Mouse (Mus musculus) liver, embryonic 12.5 days (tissue): Measurements from ENCODE around the gene Rnf11. TPM values are rescaled to one million over a fixed set of nuclear protein-coding genes. Genes with fewer than 3 reads are reported as not detected.

ENCODE experiments used
- ATAC-seq: fragments of 200-750 bp; cut with Nextera tagmentation; 2 replicates; pipeline ENCODE4 v1.8.0; 2017; ENCODE audit warnings: moderate number of reproducible peaks, mild to moderate bottlenecking, moderate library complexity
- H3K27ac ChIP-seq: fragments of 300-500 bp; sonication (generic); 2 replicates; pipeline ENCODE4 v1.5.1; 2016; ENCODE audit warnings: mild to moderate bottlenecking
- H3K27me3 ChIP-seq: fragments of 300-500 bp; sonication (generic); replicated peaks from 2 replicates; pipeline ENCODE4 v1.6.1; 2016; ENCODE audit warnings: mild to moderate bottlenecking, moderate library complexity
- H3K36me3 ChIP-seq: fragments of 300-500 bp; sonication (generic); 2 replicates; pipeline ENCODE4 v1.6.1; 2016; ENCODE audit warnings: mild to moderate bottlenecking, moderate library complexity
- H3K4me1 ChIP-seq: fragments of 300-500 bp; sonication (generic); 2 replicates; pipeline ENCODE4 v1.6.1; 2016
- H3K4me2 ChIP-seq: fragments of 300-500 bp; sonication (generic); 2 replicates; pipeline ENCODE4 v1.6.1; 2016; ENCODE audit warnings: mild to moderate bottlenecking, moderate library complexity
- H3K4me3 ChIP-seq: fragments of 300-500 bp; sonication (generic); 2 replicates; pipeline ENCODE4 v1.5.1; 2016; ENCODE audit warnings: mild to moderate bottlenecking, moderate library complexity
- H3K9ac ChIP-seq: fragments of 300-500 bp; sonication (generic); 2 replicates; pipeline ENCODE4 v1.6.1; 2016; ENCODE audit warnings: mild to moderate bottlenecking, moderate library complexity
- H3K9me3 ChIP-seq: fragments of 300-500 bp; sonication (generic); replicated peaks from 2 replicates; pipeline ENCODE4 v1.6.1; 2016; ENCODE audit warnings: mild to moderate bottlenecking, moderate library complexity
- WGBS: fragments of 180-500 bp; shearing (Covaris S2); methylation state at CpG from one replicate; pipeline ENCODE4 v1.1.7; 2016; ENCODE audit not compliant: insufficient replicate concordance; 5-methylcytosine and 5-hydroxymethylcytosine counted together
- polyA plus RNA-seq: library from polyadenylated mRNA; unstranded; fragments of >200 nt; fragmentation: Nextera tagmentation; extraction: Ambion mirVana; gene quantifications from 2 replicates; pipeline ENCODE4 v1.2.1, GENCODE M21; 2016

Rnf11 gene
- polyA plus RNA-seq, 1 experiment from 2014 or later: 41.3 TPM

DNA sequence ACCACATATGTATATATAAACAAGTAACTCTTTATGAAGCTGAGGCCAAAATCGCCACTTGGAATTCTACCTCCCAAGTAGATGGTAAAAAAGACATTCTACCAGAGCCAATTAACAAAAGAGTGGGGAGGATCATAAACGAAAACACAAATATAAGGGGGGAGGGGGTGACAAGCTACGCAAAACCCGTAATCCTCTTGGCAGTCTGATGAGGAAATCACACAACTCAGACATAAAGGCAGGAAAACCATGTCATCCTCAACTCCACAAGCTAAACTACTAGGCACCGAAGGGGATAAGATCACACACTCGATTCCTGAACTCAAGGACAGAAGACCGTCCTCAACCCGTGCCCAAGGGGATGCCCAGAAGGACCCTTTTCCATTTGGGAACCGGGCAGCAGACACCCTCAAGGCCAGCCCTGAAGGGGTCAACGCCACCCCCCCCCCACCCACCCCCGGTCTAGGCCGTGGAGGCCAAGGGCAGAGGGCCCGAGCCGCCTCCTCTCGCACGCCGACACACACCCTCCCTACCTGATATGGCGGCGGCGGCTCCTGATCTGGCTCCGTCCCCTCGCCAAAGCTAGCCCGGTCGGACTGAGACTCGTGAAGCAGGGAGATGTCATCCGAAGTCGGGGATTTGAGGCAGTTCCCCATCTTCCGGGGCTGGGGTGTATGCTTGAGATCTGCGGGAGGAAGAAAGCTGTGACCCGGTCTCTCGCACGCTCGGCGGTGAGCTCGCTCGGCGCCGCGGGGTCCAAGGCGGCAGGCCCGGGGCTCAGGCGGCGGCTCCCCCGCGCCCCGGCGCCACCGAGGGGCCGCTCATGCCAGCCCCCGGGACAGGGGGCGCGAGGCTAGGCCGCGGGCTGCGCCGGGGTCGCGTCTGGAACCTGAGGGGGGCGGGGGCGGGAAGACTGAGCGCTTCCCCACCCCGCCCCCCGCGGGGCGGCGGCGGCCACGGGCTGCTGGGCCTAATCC lies 8.7 kb downstream of the Rnf11 start:
- under 1% methylated on average over 64 of the region's 68 CpGs for WGBS
- H3K9me3 ChIP-seq: no peaks in the 10 kb centered on the region

DNA sequence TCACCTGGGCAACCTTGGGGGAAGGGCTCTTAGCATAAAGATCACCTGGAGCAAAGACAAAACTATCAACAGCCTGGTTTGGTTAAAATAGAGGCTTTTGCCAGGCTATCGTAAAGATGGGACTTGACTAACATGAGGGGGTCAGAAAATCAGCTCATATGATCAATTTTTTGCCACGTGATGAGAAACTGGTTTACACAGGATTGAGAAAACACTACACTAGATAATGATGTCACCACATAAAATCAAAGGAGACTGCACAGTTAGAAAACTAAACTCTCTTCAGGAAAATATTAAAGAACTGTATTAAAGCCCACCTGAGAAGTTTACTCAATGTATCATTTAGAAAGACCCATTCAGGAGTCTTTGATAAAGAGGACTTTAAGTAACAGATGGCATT lies 9.4 kb downstream of the Rnf11 start:
- Histone ChIP-seq H3K9me3 (no peaks in the 10 kb centered on the region), H3K4me2 (peak overlapping the region; percentile 68), H3K9ac (peak overlapping the region; percentile 100), H3K4me3 (peak overlapping the region; percentile 100), H3K27ac (peak overlapping the region; percentile 97), H3K27me3 (peaks cover 11% of the 10 kb centered on the region; the same call in 1 of the 2 replicates), H3K4me1 (peaks cover 44% of the 10 kb centered on the region), H3K36me3 (peaks cover 16% of the 10 kb centered on the region)
- no peak for ATAC-seq
- 40% methylated on average over 2 of the region's 2 CpGs for WGBS

More for the DNA sequence above, 8.7 kb downstream of the Rnf11 start:
- H3K27me3 ChIP-seq: peaks cover 11% of the 10 kb centered on the region; the same call in 1 of the 2 replicates
- H3K9ac ChIP-seq: peak overlapping the region; percentile 100
- peak overlapping the region; percentile 68 for H3K4me2 ChIP-seq
- ATAC-seq: peak; percentile 77
- H3K4me1 ChIP-seq: peaks cover 38% of the 10 kb centered on the region
- peak overlapping the region; percentile 100 for H3K4me3 ChIP-seq
- H3K36me3 ChIP-seq: peaks cover 16% of the 10 kb centered on the region
- H3K27ac ChIP-seq: peak overlapping the region; percentile 97

DNA sequence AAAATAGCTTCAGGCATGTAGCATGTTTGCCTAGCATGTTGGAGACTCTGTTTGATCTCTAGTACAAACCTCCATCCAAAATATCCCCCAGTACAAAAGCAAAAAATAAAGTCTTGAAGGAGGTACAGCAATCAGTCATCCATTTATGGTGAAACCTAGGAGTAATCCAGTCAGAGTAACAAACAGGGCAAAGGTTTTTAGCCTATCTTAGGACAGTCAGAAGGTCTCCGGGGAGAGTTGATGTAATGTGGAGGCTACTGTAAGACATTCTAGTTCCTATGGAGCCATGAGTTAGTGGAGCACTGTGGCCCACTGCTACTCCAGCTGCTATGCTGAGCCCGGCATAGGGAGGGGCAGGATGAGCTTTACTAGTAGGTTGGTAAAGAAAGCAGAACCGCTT lies 12.0 kb downstream of the Rnf11 start:
- Histone ChIP-seq H3K36me3 (peaks cover 16% of the 10 kb centered on the region), H3K9me3 (no peaks in the 10 kb centered on the region), H3K9ac (no peak overlapping the region), H3K27ac (peak overlapping the region; percentile 52), H3K27me3 (no peaks in the 10 kb centered on the region), H3K4me2 (peak overlapping the region; percentile 24), H3K4me1 (peaks cover 63% of the 10 kb centered on the region), H3K4me3 (no peak overlapping the region)
- 76% methylated on average over 3 of the region's 3 CpGs for WGBS
- ATAC-seq: no peak

DNA sequence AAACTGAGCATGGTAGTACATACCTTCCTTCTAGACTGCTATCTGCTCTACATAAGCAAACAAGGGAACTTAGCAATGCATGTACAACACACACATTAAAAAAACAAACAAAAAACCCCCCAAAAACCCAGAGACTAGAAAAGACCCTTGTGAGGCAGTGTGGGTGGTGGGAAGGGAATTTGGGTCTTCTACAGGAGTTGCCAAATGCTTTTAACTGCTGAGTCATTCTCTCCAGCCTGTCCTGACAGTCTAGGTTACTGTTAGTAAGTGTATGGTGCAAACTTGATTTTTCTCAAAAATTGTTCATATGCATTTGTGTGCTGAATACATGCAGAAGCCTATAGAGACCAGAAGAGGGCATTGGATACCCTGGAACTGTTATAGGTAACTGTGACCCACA lies 12.9 kb downstream of the Rnf11 start:
- ATAC-seq: no peak
- H3K4me2 ChIP-seq: no peak overlapping the region
- H3K27ac ChIP-seq: 0 out of 2 replicates have a peak overlapping the region, but pooled peaks have one; percentile 23
- H3K27me3 ChIP-seq: no peaks in the 10 kb centered on the region
- H3K4me3 ChIP-seq: no peak overlapping the region
- no peak overlapping the region for H3K9ac ChIP-seq
- peaks cover 69% of the 10 kb centered on the region for H3K4me1 ChIP-seq
- no peaks in the 10 kb centered on the region for H3K9me3 ChIP-seq
- H3K36me3 ChIP-seq: peaks cover 16% of the 10 kb centered on the region

DNA sequence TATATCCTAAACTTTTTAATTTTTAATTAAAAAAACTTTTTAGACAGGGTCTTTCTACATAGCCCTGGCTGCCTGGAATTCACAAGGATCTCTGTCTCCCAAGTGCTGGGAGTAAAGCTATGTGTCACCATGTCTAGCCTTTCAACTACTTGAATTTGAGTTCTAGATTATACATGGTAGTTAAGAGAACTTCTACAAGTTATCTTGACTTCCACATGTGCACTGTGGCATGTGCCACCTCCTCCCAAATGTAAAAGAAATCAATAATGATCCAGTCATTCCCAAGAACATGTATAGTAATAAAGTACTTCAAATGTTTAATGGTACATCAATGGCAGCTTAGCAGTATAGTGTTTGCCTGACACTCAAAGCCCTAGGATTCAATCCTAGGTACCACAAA lies 16.8 kb downstream of the Rnf11 start:
- ATAC-seq: peak; percentile 86
- peak overlapping the region; percentile 76 for H3K27ac ChIP-seq
- H3K4me2 ChIP-seq: peak overlapping the region; percentile 23
- peaks cover 73% of the 10 kb centered on the region for H3K4me1 ChIP-seq
- H3K9me3 ChIP-seq: no peaks in the 10 kb centered on the region
- H3K36me3 ChIP-seq: peaks cover 12% of the 10 kb centered on the region
- no peaks in the 10 kb centered on the region for H3K27me3 ChIP-seq
- H3K9ac ChIP-seq: peak overlapping the region; percentile 4; the same call in 1 of the 2 replicates
- no peak overlapping the region for H3K4me3 ChIP-seq

DNA sequence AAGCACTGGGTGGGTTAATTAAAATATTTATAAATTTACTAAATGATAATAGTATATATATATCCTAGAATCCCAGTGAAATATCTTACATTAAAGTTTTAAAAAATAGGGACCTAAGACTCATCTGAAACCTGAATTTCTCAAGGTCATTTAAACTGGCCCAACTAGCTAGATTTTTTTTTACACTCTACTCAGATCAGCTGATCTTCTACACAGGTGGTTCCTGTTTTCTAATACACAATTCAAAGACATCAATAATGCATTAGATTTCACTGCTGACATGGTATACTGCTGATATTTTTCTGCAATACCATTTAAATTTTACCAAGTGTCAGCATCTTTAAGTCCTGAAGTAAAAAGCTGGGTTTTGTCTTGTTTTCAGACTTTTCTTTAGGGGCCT lies 20.6 kb downstream of the Rnf11 start:
- no peak for ATAC-seq
- Histone ChIP-seq H3K27me3 (no peaks in the 10 kb centered on the region), H3K27ac (0 out of 2 replicates have a peak overlapping the region, but pooled peaks have one; percentile 1), H3K9me3 (no peaks in the 10 kb centered on the region), H3K9ac (no peak overlapping the region), H3K4me2 (no peak overlapping the region), H3K4me1 (peaks cover 59% of the 10 kb centered on the region), H3K4me3 (no peak overlapping the region), H3K36me3 (no peaks in the 10 kb centered on the region; the same call in 1 of the 2 replicates)

DNA sequence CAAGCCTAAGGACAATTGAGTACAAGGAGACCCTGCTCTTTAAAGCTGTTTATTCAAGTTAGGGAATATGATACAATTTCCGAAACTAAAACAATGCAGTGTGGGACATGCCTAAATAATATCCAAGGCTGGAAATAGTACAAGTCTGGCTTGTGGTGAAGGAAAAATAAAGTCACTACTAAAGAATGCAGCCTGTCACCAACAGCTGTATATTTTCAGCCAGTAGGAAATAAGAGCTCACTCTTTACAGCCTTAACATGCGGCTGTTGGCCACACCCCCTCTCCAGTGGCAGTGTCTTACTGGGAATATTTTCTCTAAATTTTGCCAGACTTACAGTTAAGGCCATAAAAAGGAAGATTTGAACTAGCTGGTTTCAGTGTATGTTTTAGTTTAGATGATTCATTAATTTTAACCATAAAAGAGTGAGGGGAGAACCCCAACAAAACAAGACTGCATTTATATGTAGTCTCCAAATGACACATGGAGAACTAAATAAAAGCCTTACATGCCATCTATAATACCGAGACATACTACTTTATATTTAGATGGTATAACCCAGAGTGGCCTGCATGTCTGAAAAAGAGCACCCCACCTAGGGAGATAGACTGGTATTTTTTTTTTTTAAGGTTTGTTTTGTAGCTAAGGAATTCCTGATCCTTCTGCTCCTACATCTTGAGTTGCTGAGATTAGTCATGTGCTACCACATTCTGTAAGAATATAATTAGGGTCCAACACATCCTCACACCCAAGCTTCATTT lies 23.9 kb downstream of the Rnf11 start:
- ATAC-seq: 0 out of 2 replicates have a peak, but pooled peaks have one; percentile 35
- Histone ChIP-seq H3K36me3 (peaks cover 14% of the 10 kb centered on the region), H3K27ac (no peak overlapping the region), H3K4me3 (no peak overlapping the region), H3K9ac (no peak overlapping the region), H3K27me3 (no peaks in the 10 kb centered on the region), H3K9me3 (no peaks in the 10 kb centered on the region), H3K4me1 (peaks cover 34% of the 10 kb centered on the region), H3K4me2 (no peak overlapping the region)
- 71% methylated on average over 3 of the region's 3 CpGs for WGBS

DNA sequence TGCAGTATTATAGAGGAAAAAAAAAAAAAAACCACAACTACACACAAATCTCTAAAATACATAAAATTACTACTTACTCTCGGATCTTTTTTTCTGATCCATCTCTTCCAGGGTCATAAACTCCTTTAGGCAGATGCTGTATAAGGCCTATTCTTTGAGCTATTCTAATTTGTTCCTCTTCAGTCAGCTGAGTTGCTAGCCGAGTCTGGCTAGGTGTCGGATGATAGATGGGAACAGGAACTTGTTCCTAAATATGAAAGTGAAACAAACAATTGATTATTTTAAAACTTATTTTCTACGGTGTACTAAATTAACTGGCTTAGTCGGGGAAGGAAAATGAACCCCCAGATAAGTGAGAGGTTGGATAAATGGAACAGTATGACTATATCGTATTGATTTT lies 27.7 kb downstream of the Rnf11 start:
- 86% methylated on average over 6 of the region's 6 CpGs for WGBS
- no peak for ATAC-seq
- peaks cover 40% of the 10 kb centered on the region for H3K36me3 ChIP-seq
- no peaks in the 10 kb centered on the region for H3K27me3 ChIP-seq
- peaks cover 14% of the 10 kb centered on the region for H3K4me1 ChIP-seq
- no peaks in the 10 kb centered on the region for H3K9me3 ChIP-seq
- no peak overlapping the region for H3K27ac ChIP-seq
- H3K4me2 ChIP-seq: no peak overlapping the region
- no peak overlapping the region for H3K9ac ChIP-seq
- H3K4me3 ChIP-seq: no peak overlapping the region

DNA sequence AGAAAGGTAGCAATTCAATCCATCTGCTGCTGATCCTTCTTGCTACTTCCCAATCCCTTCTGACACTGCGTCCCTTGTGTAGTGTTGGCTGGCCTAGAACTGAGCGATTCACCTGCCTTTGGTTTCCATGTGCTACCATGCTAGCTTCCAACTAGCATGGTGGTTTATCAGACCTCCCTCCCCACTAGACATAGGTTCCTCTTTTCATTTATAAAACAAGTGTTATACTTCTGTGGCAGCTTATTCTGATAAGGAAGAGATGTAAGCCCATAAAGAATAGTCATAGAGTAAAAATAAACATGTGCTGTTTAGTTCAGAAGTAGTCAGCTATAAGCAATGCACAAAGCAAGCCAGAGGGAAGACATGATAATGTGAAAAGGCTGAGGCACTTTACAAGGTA lies 36.0 kb downstream of the Rnf11 start:
- Histone ChIP-seq H3K27me3 (no peaks in the 10 kb centered on the region), H3K4me3 (no peak overlapping the region), H3K36me3 (peaks cover 66% of the 10 kb centered on the region), H3K27ac (peak overlapping the region; percentile 41; the same call in 1 of the 2 replicates), H3K9me3 (no peaks in the 10 kb centered on the region), H3K4me2 (no peak overlapping the region), H3K9ac (no peak overlapping the region), H3K4me1 (peaks cover 64% of the 10 kb centered on the region)
- no peak for ATAC-seq
- 88% methylated on average over 2 of the region's 2 CpGs for WGBS

DNA sequence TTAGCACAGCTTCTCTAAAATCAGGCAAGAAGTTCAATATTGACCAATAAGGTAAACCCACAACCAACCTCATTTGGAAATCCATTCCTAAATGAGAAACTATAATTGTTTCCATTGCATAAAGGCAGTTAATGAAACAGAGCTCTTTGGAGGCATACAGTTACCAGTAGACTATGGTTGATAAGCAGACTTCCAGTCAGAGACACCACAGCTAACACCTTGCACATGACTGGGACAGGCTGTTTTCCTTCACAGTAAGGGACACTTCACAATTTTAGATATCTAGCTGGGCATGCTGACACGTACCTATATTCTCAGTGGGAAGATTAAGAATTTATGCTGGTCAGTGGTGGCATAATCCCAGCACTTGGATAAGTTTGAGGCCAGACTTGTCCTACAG lies 38.6 kb downstream of the Rnf11 start:
- no peaks in the 10 kb centered on the region for H3K27me3 ChIP-seq
- H3K4me1 ChIP-seq: peaks cover 90% of the 10 kb centered on the region
- peak overlapping the region; percentile 99 for H3K27ac ChIP-seq
- H3K9me3 ChIP-seq: no peaks in the 10 kb centered on the region
- peak overlapping the region; percentile 61 for H3K9ac ChIP-seq
- peak; percentile 48; the same call in 1 of the 2 replicates for ATAC-seq
- H3K4me2 ChIP-seq: peak overlapping the region; percentile 56
- peaks cover 70% of the 10 kb centered on the region for H3K36me3 ChIP-seq
- WGBS: 20% methylated on average over 1 of the region's 1 CpGs
- peak overlapping the region; percentile 19; the same call in 1 of the 2 replicates for H3K4me3 ChIP-seq

DNA sequence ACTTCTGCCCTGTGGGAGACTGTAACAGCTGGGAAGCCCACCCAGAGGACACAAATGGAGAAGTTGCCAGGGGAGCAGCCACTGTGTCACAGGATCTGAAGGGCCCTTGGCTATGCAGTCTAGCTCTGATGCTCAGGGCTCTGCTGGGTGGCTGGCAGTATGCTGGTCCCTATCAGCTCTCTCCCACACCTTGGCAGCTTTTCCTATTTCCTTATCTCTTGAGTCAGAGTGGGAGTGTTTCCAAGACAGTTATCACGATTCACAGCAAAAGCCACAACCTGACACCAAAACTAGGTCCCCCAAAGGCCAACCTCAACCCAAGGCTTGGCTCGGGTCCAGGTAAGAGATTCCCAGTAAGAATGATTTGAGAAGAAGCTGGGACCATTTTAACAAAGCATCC lies 39.1 kb downstream of the Rnf11 start:
- Histone ChIP-seq H3K4me3 (peak overlapping the region; percentile 19; the same call in 1 of the 2 replicates), H3K27ac (peak overlapping the region; percentile 99), H3K4me1 (peaks cover 95% of the 10 kb centered on the region), H3K9me3 (no peaks in the 10 kb centered on the region), H3K36me3 (peaks cover 67% of the 10 kb centered on the region), H3K4me2 (peak overlapping the region; percentile 56), H3K27me3 (no peaks in the 10 kb centered on the region), H3K9ac (peak overlapping the region; percentile 61)
- WGBS: 16% methylated on average over 2 of the region's 2 CpGs
- peak; percentile 98 for ATAC-seq

DNA sequence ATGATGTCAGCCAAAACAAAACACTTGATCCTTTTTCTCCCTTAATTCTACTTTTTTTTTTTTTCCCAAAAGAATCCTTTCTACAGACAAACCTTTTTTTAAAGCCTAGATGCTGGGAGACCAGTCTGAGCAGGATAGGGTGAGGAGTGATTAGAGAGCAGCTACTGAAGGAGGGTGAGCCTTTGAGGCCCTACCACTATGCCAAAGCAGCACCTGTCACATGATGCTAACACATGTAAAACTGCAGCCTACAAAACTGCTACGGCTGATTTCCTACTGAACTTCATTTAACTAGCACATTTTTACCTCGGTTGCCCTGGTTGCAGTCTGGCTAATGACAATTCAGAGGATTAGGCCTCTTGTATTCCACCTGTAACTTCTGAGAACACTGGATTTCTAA lies 39.6 kb downstream of the Rnf11 start:
- Histone ChIP-seq H3K4me2 (peak overlapping the region; percentile 56), H3K27ac (peak overlapping the region; percentile 99), H3K27me3 (no peaks in the 10 kb centered on the region), H3K4me3 (peak overlapping the region; percentile 19; the same call in 1 of the 2 replicates), H3K4me1 (peaks cover 97% of the 10 kb centered on the region), H3K9me3 (no peaks in the 10 kb centered on the region), H3K36me3 (peaks cover 64% of the 10 kb centered on the region), H3K9ac (peak overlapping the region; percentile 61)
- peak; percentile 78 for ATAC-seq
- 33% methylated on average over 2 of the region's 2 CpGs for WGBS
